Comparison of ENCODE assay signal across 25 mouse cellular contexts in the genomic region with DNA sequence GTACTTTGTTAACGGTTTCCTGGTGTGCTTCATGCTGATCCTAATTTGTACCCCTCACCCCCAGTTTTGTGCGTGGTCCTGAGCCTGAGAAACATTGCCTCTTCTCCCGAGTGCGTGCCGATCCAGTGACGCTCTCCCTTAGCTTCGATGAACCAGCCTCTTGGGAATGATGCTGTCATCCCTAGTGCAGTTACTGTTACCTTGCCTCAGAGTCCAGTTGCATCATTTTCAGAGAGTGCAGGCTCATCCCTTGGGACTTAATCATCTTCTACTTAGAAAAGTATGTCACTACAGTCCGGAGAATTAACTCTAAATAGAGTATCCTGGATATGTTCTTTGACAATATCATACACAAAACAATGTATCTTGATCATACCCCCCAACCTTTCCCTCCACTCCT. TPM values are rescaled to one million over a fixed set of nuclear protein-coding genes. Genes with fewer than 3 reads are reported as not detected.
DNase-seq lines count a peak whose midpoint lies in the region; ATAC-seq and TF ChIP-seq lines count a peak whose summit lies in the region.
"Had no signal": no experiment of that assay in that cellular context is flagged by ENCODE, and none has a peak within 500 bp of the region (broad histone marks: within the 10 kb centered on the region; RNA-seq: fewer than 3 reads in every experiment).

No protein-coding gene starts in this region.

- no peak for ATAC-seq in cerebellum, adult (ENCODE audit: insufficient number of reproducible peaks, low FRiP score, low TSS enrichment)
- ATAC-seq: CD4-positive, CD25-positive, alpha-beta regulatory T cell, adult 4 months; forebrain, embryonic 14.5 days; forebrain, postnatal 0 days; hindbrain, postnatal 0 days; inflammation-experienced regulatory T-cells, adult 6 months; intestine, embryonic 16.5 days; Patski had no signal

- H3K27me3 ChIP-seq in myocyte (ENCODE audit: control insufficient read depth, insufficient read depth, insufficient read length) = no peaks in the 10 kb centered on the region
- H3K27me3 ChIP-seq: embryonic facial prominence, embryonic 15.5 days; heart, embryonic 13.5 days; Patski had no signal

- H3K4me2 ChIP-seq in myocyte (ENCODE audit: low read depth) = peak overlapping the region; percentile 25
- H3K4me2 ChIP-seq: embryonic facial prominence, embryonic 15.5 days; heart, embryonic 13.5 days; hindbrain, embryonic 14.5 days had no signal

- peak; percentile 30 for DNase-seq in adrenal gland, adult 2 months
- no peak for DNase-seq in adrenal gland, postnatal 25 days
- peak; percentile 12 for DNase-seq in gastrocnemius, adult 18-20 months (ENCODE audit: low spot score)
- no peak for DNase-seq in gastrocnemius, postnatal 4 days (ENCODE audit: low spot score in 2 of 2)
- DNase-seq: cerebellum, adult 11-12 months; cerebellum, adult 8-10 months; cerebellum, postnatal 36 days; embryo, embryonic 11 days; forebrain, postnatal 0 days; gastrocnemius, postnatal 25 days; heart, adult 2 months; heart, postnatal 14 days; kidney, adult 18-20 months had no signal

- H3K79me2 ChIP-seq in myocyte (ENCODE audit: control insufficient read depth, insufficient read depth) = peaks cover 97% of the 10 kb centered on the region

- peaks cover 2% of the 10 kb centered on the region for H3K36me3 ChIP-seq in myocyte (ENCODE audit: control insufficient read depth, insufficient read depth)

- no peak for TF ChIP-seq POLR2A in myocyte (IDR thresholded peaks at IDR 0.05; ENCODE audit: insufficient read length, low read depth)

- no peak overlapping the region for H3K4me3 ChIP-seq in myocyte
- H3K4me3 ChIP-seq: embryonic facial prominence, embryonic 15.5 days; heart, adult 2 months; heart, embryonic 10.5 days; heart, embryonic 13.5 days had no signal

- H3ac ChIP-seq in myocyte (ENCODE audit: control insufficient read depth, insufficient read length) = no peak overlapping the region

TF ChIP-seq in myocyte, 11 proteins besides CTCF, POLR2A, EP300 and RAD21:
- peak; percentile 95 for TF ChIP-seq CEBPB (IDR thresholded peaks at IDR 0.05; ENCODE audit: insufficient read depth, poor library complexity, severe bottlenecking)
- no peak for TF ChIP-seq REST (IDR thresholded peaks at IDR 0.05; ENCODE audit: insufficient read depth, insufficient read length)
- no peak for TF ChIP-seq SRF (IDR thresholded peaks at IDR 0.05; ENCODE audit: control insufficient read depth, insufficient read length, low read depth)

RNA-seq across cellular contexts. Expression of a gene that starts 11.5 kb away (rescaled TPM):
- total RNA-seq in adrenal gland, adult 2 months (2021) = 10 to 100 TPM; 40.6 to 52.5 TPM
- polyA plus RNA-seq in adrenal gland, adult 2 months (2012; rRNA removed) = 14.2 and 14.9 TPM in 2 replicates
- 72.1 and 75.9 TPM in 2 replicates for total RNA-seq in adrenal gland, postnatal 25 days (2021)
- total RNA-seq in gastrocnemius, adult 18-20 months (2021) = 10 to 100 TPM; 19.1 to 19.6 TPM
- 10 to 100 TPM; 34.5 to 37.1 TPM for total RNA-seq in gastrocnemius, postnatal 4 days (2021)
- polyA plus RNA-seq in myocyte (2012; fragmentation: generic; extraction: Trizol) = 8.0 TPM

Comparison
In these comparisons a context has a peak if more than half of its experiments do, and no peak if none do; other contexts are left out.
1. DNase-seq: peak in adrenal gland, adult 2 months (single experiment) and gastrocnemius, adult 18-20 months (single experiment); none in adrenal gland, postnatal 25 days (single experiment) and gastrocnemius, postnatal 4 days (0 of 2).